Mouse (Mus musculus) E14TG2a.4 (cell line): ENCODE measurements at regions not wholly inside any gene's neighbourhood (a gene's known extent, or its start where the extent isn't known, plus 50 kb on each side); places are given as distances from the start of the nearest gene placed in this dataset.

Experiments
- CTCF ChIP-seq: conservative IDR thresholded peaks from 2 replicates; pipeline ENCODE4 v1.5.1; 2014; ENCODE audit warnings: low read length
- NANOG ChIP-seq: IDR thresholded peaks from 2 replicates; pipeline ENCODE4 v1.6.1; 2014; ENCODE audit warnings: borderline replicate concordance, low read length, mixed read lengths

- TF ChIP-seq CTCF, result no peak
- no peak for TF ChIP-seq NANOG
Measured at GRCm38 (mm10) chr1:119301931-119302330, 120.1 kb downstream of the Inhbb start.
